Mouse (Mus musculus): ENCODE results near the gene Rps6kb1. TPM values are rescaled to one million over a fixed set of nuclear protein-coding genes. Genes with fewer than 3 reads are reported as not detected.

Gene Rps6kb1
- polyA plus RNA-seq, 1 experiment from 2014 or later, result 55.9 TPM

GRCm38 (mm10) chr11:86457545-86457944, 87.1 kb downstream of the Rps6kb1 start:
- no peak overlapping the region for H3K27ac ChIP-seq (replicated peaks)
- ATAC-seq (ENCODE audit: low FRiP score), result no peak
- H3K4me1 ChIP-seq, result no peaks in the 10 kb centered on the region
- H3K4me3 ChIP-seq (replicated peaks), result no peak overlapping the region
- no peak overlapping the region for H3K4me2 ChIP-seq
- WGBS, result 93% methylated on average over 6 of the region's 6 CpGs
- H3K27me3 ChIP-seq (replicated peaks), result no peaks in the 10 kb centered on the region
- H3K9ac ChIP-seq (replicated peaks), result no peak overlapping the region
- no peaks in the 10 kb centered on the region for H3K9me3 ChIP-seq (replicated peaks)
- H3K36me3 ChIP-seq, result no peaks in the 10 kb centered on the region

DNA sequence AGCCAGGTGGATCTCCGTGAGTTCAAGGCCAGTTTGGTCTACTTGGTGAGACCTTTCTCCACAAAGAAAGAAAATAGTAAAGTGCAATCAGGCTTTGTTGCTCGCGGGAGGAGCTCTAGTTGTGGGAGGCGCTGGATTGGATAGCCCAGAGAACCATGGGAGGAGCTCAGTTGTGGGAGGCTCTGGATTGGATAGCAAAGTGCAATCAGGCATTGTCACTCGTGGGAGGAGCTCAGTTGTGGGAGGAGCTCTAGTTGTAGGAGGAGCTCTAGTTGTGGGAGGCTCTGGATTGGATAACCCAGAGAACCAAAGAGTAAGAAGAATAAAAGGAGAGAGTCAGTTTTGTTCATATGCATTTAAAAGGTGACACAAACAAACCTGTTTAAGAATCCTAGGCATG, 90.6 kb downstream of the Rps6kb1 start:
- WGBS, result 93% methylated on average over 5 of the region's 5 CpGs
- ATAC-seq (ENCODE audit: low FRiP score), result no peak
- no peak overlapping the region for H3K9ac ChIP-seq (replicated peaks)
- H3K36me3 ChIP-seq, result no peaks in the 10 kb centered on the region
- H3K4me3 ChIP-seq (replicated peaks), result no peak overlapping the region
- no peak overlapping the region for H3K4me2 ChIP-seq
- H3K27ac ChIP-seq (replicated peaks), result no peak overlapping the region
- H3K9me3 ChIP-seq (replicated peaks), result no peaks in the 10 kb centered on the region
- H3K4me1 ChIP-seq, result no peaks in the 10 kb centered on the region
- no peaks in the 10 kb centered on the region for H3K27me3 ChIP-seq (replicated peaks)

MicroRNAs encoded within 50 kb of the gene (microRNA counts, 519-probe panel; counts per million panel counts)
- 3,380 counts per million, percentile 82 among the panel's probes with 10 or more counts for microRNA mmu-miR-21

Small RNA genes lying within 50 kb of the gene (microRNA-seq; reads per million reads assigned to microRNA genes)
- gene Mir21a, result 2,295 reads per million, percentile 86 among the genes with 10 or more reads in this experiment

Other genes starting within 250 kb of the Rps6kb1 start
- gene Med13, start 187.2 kb downstream of the Rps6kb1 start, polyA plus RNA-seq (2015; fragmentation: Nextera tagmentation; extraction: Ambion mirVana), result 6.6 and 6.8 TPM in 2 replicates
- gene Rnft1, start 60.1 kb downstream of the Rps6kb1 start, polyA plus RNA-seq (2015; fragmentation: Nextera tagmentation; extraction: Ambion mirVana), result 16.0 and 20.7 TPM in 2 replicates
- gene Tubd1, start 186 bp upstream of the Rps6kb1 start, polyA plus RNA-seq (2015; fragmentation: Nextera tagmentation; extraction: Ambion mirVana), result 6.6 and 7.7 TPM in 2 replicates
- gene Vmp1, start 139.0 kb upstream of the Rps6kb1 start, polyA plus RNA-seq (2015; fragmentation: Nextera tagmentation; extraction: Ambion mirVana), result 126 and 132 TPM in 2 replicates
- 30.9 TPM in 2 replicates for gene Ptrh2, start 139.2 kb upstream of the Rps6kb1 start, polyA plus RNA-seq (2015; fragmentation: Nextera tagmentation; extraction: Ambion mirVana)
- gene Cltc, start 212.8 kb upstream of the Rps6kb1 start, polyA plus RNA-seq (2015; fragmentation: Nextera tagmentation; extraction: Ambion mirVana), result 147 and 153 TPM in 2 replicates

Data from neural tube, embryonic 15.5 days (tissue).